Mouse (Mus musculus): ENCODE measurements around the gene Atp2c2. TPM values are rescaled to one million over a fixed set of nuclear protein-coding genes. Genes with fewer than 3 reads are reported as not detected.

The Atp2c2 gene
- total RNA-seq, 2 experiments from 2014 or later, result 0.56 TPM; not detected in 1

GRCm38 (mm10) chr8:119779013-119779737, 79.4 kb downstream of the Atp2c2 start:
- ATAC-seq (replicated peaks; ENCODE audit: low FRiP score, low TSS enrichment, poor library complexity, severe bottlenecking), result peak; percentile 49

GRCm38 (mm10) chr8:119780402-119781049, 80.7 kb downstream of the Atp2c2 start:
- no peak for ATAC-seq (replicated peaks; ENCODE audit: low FRiP score, low TSS enrichment, poor library complexity, severe bottlenecking)

DNA sequence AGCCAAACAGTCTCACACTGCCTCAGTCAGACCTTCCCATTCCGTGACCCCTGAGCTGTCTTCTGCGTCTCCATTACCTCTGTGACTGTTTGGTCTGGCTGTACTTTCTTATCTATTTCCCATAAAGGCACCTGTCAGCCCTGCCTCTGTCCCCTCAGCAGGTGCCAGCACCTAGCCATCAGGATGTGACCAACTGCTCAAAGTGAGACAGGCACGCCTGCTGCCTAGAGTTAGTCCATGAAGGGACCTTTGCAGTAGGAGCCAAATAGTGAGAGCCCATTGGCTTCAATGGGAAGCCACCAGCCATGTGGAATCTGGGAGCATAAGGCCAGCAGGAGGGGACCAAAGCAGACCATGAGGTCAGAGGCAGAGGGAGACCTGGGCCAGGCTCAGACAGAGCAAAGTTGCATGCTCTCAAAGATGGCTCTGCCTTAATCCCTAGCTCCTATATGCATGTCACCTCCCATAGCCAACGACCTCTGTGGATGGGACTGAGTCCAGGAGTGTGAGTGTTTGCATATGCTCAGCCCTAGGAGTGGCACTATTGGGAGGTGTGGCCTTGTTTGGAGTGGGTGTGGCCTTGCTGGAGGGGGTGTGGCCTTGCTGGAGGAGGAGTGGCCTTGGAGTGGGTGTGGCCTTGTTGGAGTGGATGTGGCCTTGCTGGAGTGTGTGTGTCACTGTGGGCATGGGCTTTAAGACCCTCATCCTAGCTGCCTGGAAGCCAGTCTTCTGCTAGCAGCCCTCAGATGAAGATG, 81.5 kb downstream of the Atp2c2 start:
- no peak for ATAC-seq (replicated peaks; ENCODE audit: low FRiP score, low TSS enrichment, poor library complexity, severe bottlenecking)

DNA sequence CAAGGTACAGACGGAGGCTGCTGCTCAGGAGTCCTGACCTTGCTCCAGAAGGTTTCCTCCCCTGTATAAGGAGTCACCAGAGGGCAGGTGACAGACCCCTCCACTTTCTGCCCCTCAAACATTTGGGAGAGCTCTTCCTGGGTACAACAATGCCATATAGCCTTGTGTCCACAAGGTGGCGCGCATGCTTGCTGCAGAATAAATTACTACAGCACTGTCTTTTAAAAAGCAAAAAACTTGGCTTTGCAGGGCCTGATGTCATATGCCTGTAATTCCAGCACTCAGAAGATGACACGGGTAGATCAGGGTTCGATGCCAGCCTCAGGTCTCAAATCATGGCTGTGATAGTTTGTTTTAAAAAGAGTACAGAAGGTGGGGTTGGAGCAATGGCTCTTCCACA, 82.9 kb downstream of the Atp2c2 start:
- ATAC-seq (replicated peaks; ENCODE audit: low FRiP score, low TSS enrichment, poor library complexity, severe bottlenecking), result no peak

GRCm38 (mm10) chr8:119783579-119783978, 83.8 kb downstream of the Atp2c2 start:
- no peak for ATAC-seq (replicated peaks; ENCODE audit: low FRiP score, low TSS enrichment, poor library complexity, severe bottlenecking)

- ATAC-seq (replicated peaks; ENCODE audit: low FRiP score, low TSS enrichment, poor library complexity, severe bottlenecking), result no peak
Observed at GRCm38 (mm10) chr8:119784141-119784574, 84.3 kb downstream of the Atp2c2 start.

GRCm38 (mm10) chr8:119784676-119785075, 84.9 kb downstream of the Atp2c2 start:
- no peak for ATAC-seq (replicated peaks; ENCODE audit: low FRiP score, low TSS enrichment, poor library complexity, severe bottlenecking)

GRCm38 (mm10) chr8:119785764-119786405, 86.1 kb downstream of the Atp2c2 start:
- ATAC-seq (replicated peaks; ENCODE audit: low FRiP score, low TSS enrichment, poor library complexity, severe bottlenecking), result no peak

DNA sequence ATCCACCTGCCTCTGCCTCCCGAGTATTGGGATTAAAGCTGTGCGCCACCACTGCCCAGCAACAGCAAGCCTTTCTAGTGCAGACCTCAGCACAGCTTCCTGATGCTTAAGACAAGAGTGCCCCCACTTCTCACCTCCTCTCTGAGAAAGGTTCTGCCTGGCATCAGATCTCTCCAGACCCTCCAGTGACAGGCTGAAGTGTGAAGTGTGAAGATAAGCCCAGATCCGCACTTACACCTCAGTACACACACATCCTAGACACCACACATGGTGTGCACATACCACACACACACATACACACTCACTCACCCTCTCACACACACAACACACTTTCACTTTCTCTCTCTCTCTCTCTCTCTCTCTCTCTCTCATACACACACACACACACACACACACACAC, 87.1 kb downstream of the Atp2c2 start:
- ATAC-seq (replicated peaks; ENCODE audit: low FRiP score, low TSS enrichment, poor library complexity, severe bottlenecking), result peak; percentile 55

- ATAC-seq (replicated peaks; ENCODE audit: low FRiP score, low TSS enrichment, poor library complexity, severe bottlenecking), result no peak
Observed at GRCm38 (mm10) chr8:119787341-119787740, 87.5 kb downstream of the Atp2c2 start.

DNA sequence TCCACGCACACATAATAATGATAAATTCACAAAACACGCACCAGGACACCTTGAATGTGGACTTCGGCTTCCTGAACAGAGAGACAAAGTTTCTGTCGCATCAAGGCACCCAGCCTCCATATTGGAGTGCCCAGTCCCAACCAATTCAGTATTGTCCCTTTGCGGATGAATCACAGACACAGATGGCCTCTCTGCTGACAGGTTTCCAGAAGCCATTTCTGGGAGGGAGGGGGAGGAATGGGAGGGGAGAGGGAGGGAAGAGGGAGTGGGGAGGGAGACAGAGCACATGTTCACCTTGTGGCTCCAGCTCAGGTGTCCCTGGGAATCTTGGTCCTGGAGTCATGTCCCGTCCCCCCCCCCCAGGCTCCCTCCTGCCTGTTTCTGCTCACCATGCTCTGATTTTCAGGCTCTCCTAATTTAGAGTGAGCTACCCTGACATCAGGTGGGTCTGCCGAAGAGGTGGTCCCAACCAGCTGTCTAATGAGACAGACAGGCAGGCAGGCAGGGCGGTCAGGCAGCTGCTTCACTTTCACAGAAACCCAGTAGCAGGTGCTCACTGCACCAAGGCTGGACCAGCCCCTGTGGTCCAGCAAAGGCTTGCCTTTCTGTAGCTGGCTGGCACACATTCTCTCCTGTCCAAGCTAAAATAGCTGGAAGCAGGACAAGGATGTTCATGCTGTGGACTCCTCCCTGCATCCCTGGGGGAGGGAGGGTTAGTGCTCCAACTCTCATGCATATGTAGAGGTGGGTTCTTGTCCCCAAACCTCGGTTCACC, 89.0 kb downstream of the Atp2c2 start:
- ATAC-seq (replicated peaks; ENCODE audit: low FRiP score, low TSS enrichment, poor library complexity, severe bottlenecking), result no peak

- ATAC-seq (replicated peaks; ENCODE audit: low FRiP score, low TSS enrichment, poor library complexity, severe bottlenecking), result no peak
Observed at GRCm38 (mm10) chr8:119789581-119789980, 89.8 kb downstream of the Atp2c2 start.

DNA sequence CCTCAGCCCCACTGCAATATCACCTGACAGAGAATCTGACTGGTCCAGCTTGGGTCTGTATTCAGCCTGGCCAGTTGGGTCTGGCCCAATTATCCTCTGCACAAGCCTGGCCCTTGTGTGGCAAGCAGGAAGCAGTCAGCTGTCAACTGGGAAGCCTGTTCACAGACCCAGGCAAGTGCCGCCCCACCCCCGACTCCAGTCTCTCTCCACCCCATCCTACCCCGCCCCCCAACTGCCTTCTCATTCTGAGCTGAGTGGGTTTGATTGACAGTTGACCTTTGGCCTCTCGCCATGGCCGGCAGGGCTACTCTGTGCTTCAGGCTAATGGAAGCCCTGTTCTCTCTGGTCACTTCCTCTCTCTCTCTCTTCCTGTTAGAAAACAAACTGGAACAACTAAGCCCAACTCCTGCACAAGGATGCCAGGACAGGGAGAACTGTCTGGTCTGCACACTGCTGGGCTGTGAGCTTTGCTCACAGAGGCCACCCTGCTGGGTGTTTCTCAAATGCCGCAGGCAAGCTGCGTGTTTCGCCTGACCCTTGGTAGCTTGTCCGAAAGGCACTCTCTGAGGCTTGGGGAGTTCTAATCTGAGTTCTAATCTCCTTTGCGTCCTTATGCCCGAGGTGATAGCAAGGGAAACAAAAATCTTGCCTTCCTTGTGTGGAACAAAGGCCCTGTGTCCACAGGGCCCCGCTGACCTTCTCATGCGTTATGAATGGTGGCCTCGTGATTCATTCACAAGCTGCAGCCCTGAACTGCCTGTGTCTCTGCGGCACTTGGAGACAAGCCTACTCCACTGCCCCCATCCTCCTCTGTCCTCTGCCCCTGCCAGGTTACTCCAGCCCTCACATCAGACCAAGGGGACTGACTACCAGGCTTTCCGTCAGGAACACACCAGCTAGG, 92.2 kb downstream of the Atp2c2 start:
- no peak for ATAC-seq (replicated peaks; ENCODE audit: low FRiP score, low TSS enrichment, poor library complexity, severe bottlenecking)

GRCm38 (mm10) chr8:119794689-119795088, 94.9 kb downstream of the Atp2c2 start:
- ATAC-seq (replicated peaks; ENCODE audit: low FRiP score, low TSS enrichment, poor library complexity, severe bottlenecking), result no peak

- no peak for ATAC-seq (replicated peaks; ENCODE audit: low FRiP score, low TSS enrichment, poor library complexity, severe bottlenecking)
Observed at GRCm38 (mm10) chr8:119795651-119796050, 95.8 kb downstream of the Atp2c2 start.

GRCm38 (mm10) chr8:119798170-119798964, 98.6 kb downstream of the Atp2c2 start:
- peak; percentile 74 for ATAC-seq (replicated peaks; ENCODE audit: low FRiP score, low TSS enrichment, poor library complexity, severe bottlenecking)

DNA sequence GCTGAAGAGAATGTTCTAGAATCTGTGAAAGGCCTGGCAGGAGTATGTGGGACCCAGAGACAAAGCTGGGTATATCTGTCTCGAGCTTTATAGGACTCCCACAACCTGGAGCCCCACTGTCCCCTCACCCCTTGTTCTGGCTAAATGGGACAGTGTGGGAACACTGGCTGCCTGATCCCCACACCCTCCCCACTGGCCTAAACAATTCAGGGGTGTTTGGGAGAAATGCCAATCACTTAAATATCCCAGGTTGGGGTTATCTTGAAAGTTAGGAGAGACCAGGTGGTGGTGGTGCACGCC, 99.1 kb downstream of the Atp2c2 start:
- ATAC-seq (replicated peaks; ENCODE audit: low FRiP score, low TSS enrichment, poor library complexity, severe bottlenecking), result no peak

DNA sequence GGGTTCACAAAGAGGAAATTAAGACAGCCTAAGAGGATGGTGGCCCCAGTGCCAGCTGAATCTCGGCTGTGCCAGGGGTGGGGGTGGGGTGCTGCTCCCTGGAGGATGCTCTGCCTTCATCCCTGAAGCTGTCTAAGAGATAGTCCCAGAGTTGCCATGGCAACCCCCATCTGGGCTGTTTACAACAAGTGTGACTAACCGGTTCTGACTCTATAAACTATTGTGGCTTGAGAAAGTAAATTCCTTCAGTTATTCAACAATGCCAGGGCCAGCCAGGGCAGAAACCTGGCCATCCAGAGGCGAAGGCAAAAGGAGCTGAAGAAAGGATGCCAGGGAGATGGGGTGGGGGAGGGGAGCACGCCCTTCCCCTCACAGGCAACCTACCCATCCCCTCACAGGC, 101.4 kb downstream of the Atp2c2 start:
- ATAC-seq (replicated peaks; ENCODE audit: low FRiP score, low TSS enrichment, poor library complexity, severe bottlenecking), result no peak

Measured in megakaryocyte-erythroid progenitor cell, adult 5-6 weeks (primary cell).